Mouse (Mus musculus): Measurements from ENCODE around the gene Zfp638. TPM values are rescaled to one million over a fixed set of nuclear protein-coding genes. Genes with fewer than 3 reads are reported as not detected.
A peak's percentile ranks its signal among the peaks of the same experiment; 100 is the strongest.
"Not testable (repeated sequence)": the region's sequence is repeated elsewhere in the genome, so short reads cannot be mapped to it uniquely, and the experiment has no call there.

Gene Zfp638
- polyA plus RNA-seq (2016; fragmentation: Nextera tagmentation; extraction: Ambion mirVana), result 109 and 113 TPM in 2 replicates

- Histone ChIP-seq H3K9ac (peak within 1 kb of the TSS; percentile 64), H3K36me3 (replicated peaks) (no peaks in the 10 kb centered on the region), H3K4me3 (replicated peaks) (peak within 1 kb of the TSS; percentile 62), H3K27me3 (peaks cover 10% of the 10 kb centered on the region), H3K9me3 (no peaks in the 10 kb centered on the region), H3K4me2 (peak within 1 kb of the TSS; percentile 99), H3K27ac (0 out of 2 replicates have a peak within 1 kb of the TSS, but pooled peaks have one; percentile 36), H3K4me1 (peaks cover 10% of the 10 kb centered on the region)
- under 1% methylated on average over 50 of the region's 50 CpGs for WGBS
- ATAC-seq (ENCODE audit: low FRiP score), result peak; percentile 97
Measured at GRCm38 (mm10) chr6:83866954-83867597, at the start of gene Zfp638. Zfp638 (plus strand) TSS chr6:83867109.

GRCm38 (mm10) chr6:83818996-83819395, 47.9 kb upstream of the Zfp638 start:
- H3K4me3 ChIP-seq (replicated peaks), result no peak overlapping the region
- no peak for ATAC-seq (ENCODE audit: low FRiP score)
- 0 out of 2 replicates have a peak overlapping the region, but pooled peaks have one; percentile 0 for H3K9ac ChIP-seq
- H3K4me2 ChIP-seq, result no peak overlapping the region
- 51% methylated on average over 1 of the region's 1 CpGs for WGBS
- peaks cover 9% of the 10 kb centered on the region; the same call in 1 of the 2 replicates for H3K9me3 ChIP-seq
- H3K4me1 ChIP-seq, result peaks cover 16% of the 10 kb centered on the region
- no peaks in the 10 kb centered on the region for H3K27me3 ChIP-seq
- peak overlapping the region; percentile 47; the same call in 1 of the 2 replicates for H3K27ac ChIP-seq
- peaks cover 27% of the 10 kb centered on the region for H3K36me3 ChIP-seq (replicated peaks)

GRCm38 (mm10) chr6:83820727-83821515, 46.0 kb upstream of the Zfp638 start:
- no peak overlapping the region for H3K4me2 ChIP-seq
- H3K4me1 ChIP-seq, result peaks cover 16% of the 10 kb centered on the region
- WGBS, result 87% methylated on average over 2 of the region's 2 CpGs
- no peak overlapping the region for H3K9ac ChIP-seq
- peaks cover 13% of the 10 kb centered on the region; the same call in 1 of the 2 replicates for H3K36me3 ChIP-seq (replicated peaks)
- no peak for ATAC-seq (ENCODE audit: low FRiP score)
- H3K9me3 ChIP-seq, result peaks cover 6% of the 10 kb centered on the region; the same call in 1 of the 2 replicates
- H3K27ac ChIP-seq, result no peak overlapping the region
- H3K27me3 ChIP-seq, result no peaks in the 10 kb centered on the region
- H3K4me3 ChIP-seq (replicated peaks), result no peak overlapping the region

- no peaks in the 10 kb centered on the region for H3K27me3 ChIP-seq
- H3K4me3 ChIP-seq (replicated peaks), result no peak overlapping the region
- ATAC-seq (ENCODE audit: low FRiP score), result no peak
- no peak overlapping the region for H3K4me2 ChIP-seq
- peaks cover 9% of the 10 kb centered on the region; the same call in 1 of the 2 replicates for H3K36me3 ChIP-seq (replicated peaks)
- no peak overlapping the region for H3K9ac ChIP-seq
- peaks cover 4% of the 10 kb centered on the region; the same call in 1 of the 2 replicates for H3K9me3 ChIP-seq
- 55% methylated on average over 2 of the region's 2 CpGs for WGBS
- H3K4me1 ChIP-seq, result peaks cover 16% of the 10 kb centered on the region
- H3K27ac ChIP-seq, result no peak overlapping the region
Measured at GRCm38 (mm10) chr6:83821856-83822255, 45.1 kb upstream of the Zfp638 start.

GRCm38 (mm10) chr6:83830941-83831605, 35.8 kb upstream of the Zfp638 start:
- Histone ChIP-seq H3K36me3 (replicated peaks) (peaks cover 6% of the 10 kb centered on the region; the same call in 1 of the 2 replicates), H3K4me3 (replicated peaks) (peak overlapping the region; percentile 74), H3K27ac (peak overlapping the region; percentile 87), H3K4me1 (peaks cover 20% of the 10 kb centered on the region), H3K9ac (peak overlapping the region; percentile 82), H3K27me3 (no peaks in the 10 kb centered on the region), H3K4me2 (peak overlapping the region; percentile 69), H3K9me3 (no peaks in the 10 kb centered on the region)
- WGBS, result 2% methylated on average over 35 of the region's 35 CpGs
- no peak for ATAC-seq (ENCODE audit: low FRiP score)

- ATAC-seq (ENCODE audit: low FRiP score), result peak; percentile 98
- peak within 1 kb of the TSS; percentile 87 for H3K27ac ChIP-seq
- peak within 1 kb of the TSS; percentile 82 for H3K9ac ChIP-seq
- H3K4me3 ChIP-seq (replicated peaks), result peak within 1 kb of the TSS; percentile 74
- no peaks in the 10 kb centered on the region for H3K9me3 ChIP-seq
- no peaks in the 10 kb centered on the region for H3K27me3 ChIP-seq
- H3K4me1 ChIP-seq, result peaks cover 20% of the 10 kb centered on the region
- under 1% methylated on average over 37 of the region's 37 CpGs for WGBS
- H3K4me2 ChIP-seq, result peak within 1 kb of the TSS; percentile 69
- peaks cover 6% of the 10 kb centered on the region; the same call in 1 of the 2 replicates for H3K36me3 ChIP-seq (replicated peaks)
Measured at GRCm38 (mm10) chr6:83831606-83832123, 35.2 kb upstream of the Zfp638 start, which contains the start of gene Paip2b. Paip2b (minus strand) TSS chr6:83831741.

GRCm38 (mm10) chr6:83832393-83832792, 34.5 kb upstream of the Zfp638 start:
- Histone ChIP-seq H3K4me2 (peak overlapping the region; percentile 51), H3K4me1 (peaks cover 20% of the 10 kb centered on the region), H3K4me3 (replicated peaks) (peak overlapping the region; percentile 25; the same call in 1 of the 2 replicates), H3K27ac (peak overlapping the region; percentile 59)
- not testable (repeated sequence) for H3K9ac ChIP-seq; H3K9me3 ChIP-seq; H3K36me3 ChIP-seq (replicated peaks); ATAC-seq (ENCODE audit: low FRiP score); H3K27me3 ChIP-seq
- WGBS, result 61% methylated on average over 1 of the region's 1 CpGs

- Histone ChIP-seq H3K4me2 (no peak overlapping the region), H3K27ac (no peak overlapping the region), H3K36me3 (replicated peaks) (no peaks in the 10 kb centered on the region), H3K4me3 (replicated peaks) (no peak overlapping the region), H3K9me3 (no peaks in the 10 kb centered on the region), H3K27me3 (no peaks in the 10 kb centered on the region), H3K9ac (no peak overlapping the region), H3K4me1 (peaks cover 5% of the 10 kb centered on the region; the same call in 1 of the 2 replicates)
- WGBS, result 91% methylated on average over 2 of the region's 2 CpGs
- no peak for ATAC-seq (ENCODE audit: low FRiP score)
Measured at GRCm38 (mm10) chr6:83836826-83837225, 30.1 kb upstream of the Zfp638 start.

GRCm38 (mm10) chr6:83838046-83838445, 28.9 kb upstream of the Zfp638 start:
- no peaks in the 10 kb centered on the region for H3K4me1 ChIP-seq
- no peaks in the 10 kb centered on the region for H3K9me3 ChIP-seq
- no peaks in the 10 kb centered on the region for H3K27me3 ChIP-seq
- no peak overlapping the region for H3K9ac ChIP-seq
- no peak for ATAC-seq (ENCODE audit: low FRiP score)
- no peak overlapping the region for H3K4me2 ChIP-seq
- H3K36me3 ChIP-seq (replicated peaks), result no peaks in the 10 kb centered on the region
- H3K27ac ChIP-seq, result no peak overlapping the region
- no peak overlapping the region for H3K4me3 ChIP-seq (replicated peaks)
- WGBS, result 87% methylated on average over 2 of the region's 2 CpGs

- H3K27me3 ChIP-seq, result no peaks in the 10 kb centered on the region
- no peaks in the 10 kb centered on the region for H3K9me3 ChIP-seq
- no peaks in the 10 kb centered on the region for H3K4me1 ChIP-seq
- ATAC-seq (ENCODE audit: low FRiP score), result no peak
- no peak overlapping the region for H3K4me3 ChIP-seq (replicated peaks)
- no peak overlapping the region for H3K27ac ChIP-seq
- no peaks in the 10 kb centered on the region for H3K36me3 ChIP-seq (replicated peaks)
- WGBS, result 88% methylated on average over 6 of the region's 6 CpGs
- H3K9ac ChIP-seq, result no peak overlapping the region
- H3K4me2 ChIP-seq, result no peak overlapping the region
Measured at GRCm38 (mm10) chr6:83840086-83840485, 26.8 kb upstream of the Zfp638 start.

- 90% methylated on average over 10 of the region's 10 CpGs for WGBS
- no peak overlapping the region for H3K4me2 ChIP-seq
- no peak overlapping the region for H3K9ac ChIP-seq
- H3K27ac ChIP-seq, result no peak overlapping the region
- no peak overlapping the region for H3K4me3 ChIP-seq (replicated peaks)
- H3K36me3 ChIP-seq (replicated peaks), result no peaks in the 10 kb centered on the region
- no peaks in the 10 kb centered on the region for H3K4me1 ChIP-seq
- ATAC-seq (ENCODE audit: low FRiP score), result no peak
- H3K27me3 ChIP-seq, result no peaks in the 10 kb centered on the region
- H3K9me3 ChIP-seq, result no peaks in the 10 kb centered on the region
Measured at GRCm38 (mm10) chr6:83844913-83845312, 22.0 kb upstream of the Zfp638 start.

GRCm38 (mm10) chr6:83846141-83846540, 20.8 kb upstream of the Zfp638 start:
- Histone ChIP-seq H3K27ac (no peak overlapping the region), H3K4me1 (no peaks in the 10 kb centered on the region), H3K9me3 (no peaks in the 10 kb centered on the region), H3K4me2 (no peak overlapping the region), H3K4me3 (replicated peaks) (no peak overlapping the region), H3K27me3 (no peaks in the 10 kb centered on the region), H3K36me3 (replicated peaks) (no peaks in the 10 kb centered on the region), H3K9ac (no peak overlapping the region)
- ATAC-seq (ENCODE audit: low FRiP score), result no peak
- WGBS, result 84% methylated on average over 2 of the region's 2 CpGs
